Mouse (Mus musculus) ES-Bruce4 (cell line): ENCODE measurements around the gene Gpr179.

Experiments used
- CTCF ChIP-seq: IDR thresholded peaks from one replicate; pipeline ENCODE4 v1.8.1; 2011; ENCODE audit warnings: low read depth, low read length
- EP300 ChIP-seq: IDR thresholded peaks from 2 replicates; pipeline ENCODE4 v1.6.1; 2011; ENCODE audit warnings: low read depth, low read length; ENCODE audit not compliant: insufficient read depth
- POLR2A ChIP-seq: IDR thresholded peaks from one replicate; pipeline ENCODE4 v1.8.1; 2011; ENCODE audit warnings: low read length; ENCODE audit not compliant: insufficient read depth

GRCm38 (mm10) chr11:97336751-97337345 is 15.0 kb downstream of the Gpr179 start:
- TF ChIP-seq CTCF: no peak
- TF ChIP-seq POLR2A: no peak
- TF ChIP-seq EP300: no peak
